Mouse (Mus musculus): Measurements from ENCODE around the gene Vgf. TPM values are rescaled to one million over a fixed set of nuclear protein-coding genes. Genes with fewer than 3 reads are reported as not detected.

Gene Vgf
- polyA plus RNA-seq, 1 experiment from 2014 or later = 0.14 TPM

DNA sequence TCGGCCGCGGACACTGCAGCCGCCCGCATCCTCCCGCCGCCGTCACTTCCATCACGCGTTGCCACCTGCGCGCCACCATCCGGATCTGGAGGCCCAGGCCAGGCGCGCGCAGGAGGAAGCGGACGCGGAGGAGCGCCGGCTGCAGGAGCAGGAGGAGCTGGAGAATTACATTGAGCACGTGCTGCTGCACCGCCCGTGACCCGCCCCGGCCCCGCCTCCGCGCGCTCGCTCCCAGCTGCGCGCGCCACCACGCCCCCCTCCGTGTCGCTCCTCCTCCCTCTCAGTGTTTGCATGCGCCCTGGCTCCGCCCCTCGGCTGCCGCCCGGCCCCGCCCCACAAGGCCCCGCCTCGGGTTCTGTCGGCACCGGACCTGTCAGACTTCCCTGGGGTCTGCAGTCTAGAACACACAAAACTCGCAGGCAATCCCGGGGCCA is 6.5 kb downstream of the Vgf start:
- Histone ChIP-seq H3K9ac (ENCODE audit: low read depth, low read length) (no peak overlapping the region), H3K4me1 (replicated peaks; ENCODE audit: control insufficient read depth, insufficient read depth, low read length) (peaks cover 16% of the 10 kb centered on the region; the same call in 1 of the 2 replicates), H3K27ac (ENCODE audit: low read depth, low read length) (no peak overlapping the region), H3K4me3 (ENCODE audit: low read depth, low read length) (peak overlapping the region; percentile 48), H3K36me3 (ENCODE audit: control insufficient read depth, insufficient read depth, low read length) (0 out of 2 replicates have a peak, but pooled peaks cover 3% of the 10 kb centered on the region), H3K9me3 (ENCODE audit: control insufficient read depth, low read length) (no peaks in the 10 kb centered on the region), H3K27me3 (ENCODE audit: control insufficient read depth, insufficient read depth, low read length) (peaks cover 43% of the 10 kb centered on the region), H3K4me2 (replicated peaks; ENCODE audit: low read depth, low read length) (peak overlapping the region; percentile 99)
- ATAC-seq (ENCODE audit: low FRiP score) (peak; percentile 70), DNase-seq (ENCODE audit: low spot score) (peak; percentile 89)
- 0% methylated on average over 20 of the region's 49 CpGs for WGBS

DNA sequence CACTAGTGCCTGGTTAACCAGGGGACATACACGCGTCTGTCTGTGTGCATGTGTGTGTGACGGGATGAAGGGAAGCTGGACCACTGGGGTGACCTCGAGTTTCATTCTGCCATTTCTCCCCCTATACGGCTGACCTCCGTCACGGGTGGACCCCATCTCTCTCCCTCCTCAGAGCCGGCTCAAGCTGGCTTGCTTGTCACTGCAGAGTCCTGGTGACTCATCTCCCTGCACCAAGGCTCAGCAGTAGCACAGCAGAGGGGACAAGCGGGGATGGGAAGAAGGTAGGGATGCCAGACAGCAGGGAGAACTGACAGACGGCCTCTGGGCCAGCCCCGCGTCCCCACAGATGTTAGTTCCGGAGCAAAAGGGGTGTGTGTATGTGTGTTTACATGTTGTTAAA is 10.0 kb downstream of the Vgf start:
- Histone ChIP-seq H3K27me3 (ENCODE audit: control insufficient read depth, insufficient read depth, low read length) (peaks cover 12% of the 10 kb centered on the region), H3K27ac (ENCODE audit: low read depth, low read length) (no peak overlapping the region), H3K4me2 (replicated peaks; ENCODE audit: low read depth, low read length) (no peak overlapping the region), H3K36me3 (ENCODE audit: control insufficient read depth, insufficient read depth, low read length) (peaks cover 7% of the 10 kb centered on the region; the same call in 1 of the 2 replicates), H3K4me1 (replicated peaks; ENCODE audit: control insufficient read depth, insufficient read depth, low read length) (peaks cover 7% of the 10 kb centered on the region; the same call in 1 of the 2 replicates), H3K9me3 (ENCODE audit: control insufficient read depth, low read length) (no peaks in the 10 kb centered on the region), H3K4me3 (ENCODE audit: low read depth, low read length) (no peak overlapping the region), H3K9ac (ENCODE audit: low read depth, low read length) (no peak overlapping the region)
- 87% methylated on average over 13 of the region's 13 CpGs for WGBS
- DNase-seq (ENCODE audit: low spot score) = no peak
- no peak for ATAC-seq (ENCODE audit: low FRiP score)

- Histone ChIP-seq H3K9me3 (ENCODE audit: control insufficient read depth, low read length) (no peaks in the 10 kb centered on the region), H3K4me2 (replicated peaks; ENCODE audit: low read depth, low read length) (no peak overlapping the region), H3K9ac (ENCODE audit: low read depth, low read length) (no peak overlapping the region), H3K4me1 (replicated peaks; ENCODE audit: control insufficient read depth, insufficient read depth, low read length) (no peaks in the 10 kb centered on the region), H3K36me3 (ENCODE audit: control insufficient read depth, insufficient read depth, low read length) (peaks cover 9% of the 10 kb centered on the region; the same call in 1 of the 2 replicates), H3K4me3 (ENCODE audit: low read depth, low read length) (no peak overlapping the region), H3K27ac (ENCODE audit: low read depth, low read length) (no peak overlapping the region), H3K27me3 (ENCODE audit: control insufficient read depth, insufficient read depth, low read length) (no peaks in the 10 kb centered on the region)
- ATAC-seq (ENCODE audit: low FRiP score) (no peak), DNase-seq (ENCODE audit: low spot score) (no peak)
- 94% methylated on average over 10 of the region's 10 CpGs for WGBS
These were observed 13.3 kb downstream of the Vgf start for GRCm38 (mm10) chr5:137039453-137039852.

GRCm38 (mm10) chr5:137041442-137041841 is 15.2 kb downstream of the Vgf start:
- no peak overlapping the region for H3K4me3 ChIP-seq (ENCODE audit: low read depth, low read length)
- H3K9ac ChIP-seq (ENCODE audit: low read depth, low read length) = no peak overlapping the region
- WGBS = 89% methylated on average over 10 of the region's 10 CpGs
- H3K4me2 ChIP-seq (replicated peaks; ENCODE audit: low read depth, low read length) = no peak overlapping the region
- ATAC-seq (ENCODE audit: low FRiP score) = no peak
- H3K4me1 ChIP-seq (replicated peaks; ENCODE audit: control insufficient read depth, insufficient read depth, low read length) = no peaks in the 10 kb centered on the region; the same call in 1 of the 2 replicates
- DNase-seq (ENCODE audit: low spot score) = no peak
- no peak overlapping the region for H3K27ac ChIP-seq (ENCODE audit: low read depth, low read length)
- no peaks in the 10 kb centered on the region for H3K27me3 ChIP-seq (ENCODE audit: control insufficient read depth, insufficient read depth, low read length)
- peaks cover 6% of the 10 kb centered on the region; the same call in 1 of the 2 replicates for H3K36me3 ChIP-seq (ENCODE audit: control insufficient read depth, insufficient read depth, low read length)
- H3K9me3 ChIP-seq (ENCODE audit: control insufficient read depth, low read length) = no peaks in the 10 kb centered on the region

GRCm38 (mm10) chr5:137043997-137044396 is 17.8 kb downstream of the Vgf start:
- no peak overlapping the region for H3K4me2 ChIP-seq (replicated peaks; ENCODE audit: low read depth, low read length)
- H3K9ac ChIP-seq (ENCODE audit: low read depth, low read length) = no peak overlapping the region
- H3K9me3 ChIP-seq (ENCODE audit: control insufficient read depth, low read length) = no peaks in the 10 kb centered on the region
- H3K4me1 ChIP-seq (replicated peaks; ENCODE audit: control insufficient read depth, insufficient read depth, low read length) = no peaks in the 10 kb centered on the region; the same call in 1 of the 2 replicates
- ATAC-seq (ENCODE audit: low FRiP score) = no peak
- H3K4me3 ChIP-seq (ENCODE audit: low read depth, low read length) = no peak overlapping the region
- no peak for DNase-seq (ENCODE audit: low spot score)
- peaks cover 3% of the 10 kb centered on the region; the same call in 1 of the 2 replicates for H3K36me3 ChIP-seq (ENCODE audit: control insufficient read depth, insufficient read depth, low read length)
- 96% methylated on average over 7 of the region's 7 CpGs for WGBS
- H3K27ac ChIP-seq (ENCODE audit: low read depth, low read length) = no peak overlapping the region
- H3K27me3 ChIP-seq (ENCODE audit: control insufficient read depth, insufficient read depth, low read length) = no peaks in the 10 kb centered on the region

- DNase-seq (ENCODE audit: low spot score) (peak; percentile 100), ATAC-seq (ENCODE audit: low FRiP score) (peak; percentile 94)
- H3K9ac ChIP-seq (ENCODE audit: low read depth, low read length) = peak within 1 kb of the TSS; percentile 85
- H3K4me3 ChIP-seq (ENCODE audit: low read depth, low read length) = peak within 1 kb of the TSS; percentile 76
- WGBS = 2% methylated on average over 48 of the region's 48 CpGs
- no peak within 1 kb of the TSS; the same call in 1 of the 2 replicates for H3K27ac ChIP-seq (ENCODE audit: low read depth, low read length)
- H3K9me3 ChIP-seq (ENCODE audit: control insufficient read depth, low read length) = no peaks in the 10 kb centered on the region
- no peaks in the 10 kb centered on the region for H3K27me3 ChIP-seq (ENCODE audit: control insufficient read depth, insufficient read depth, low read length)
- H3K4me1 ChIP-seq (replicated peaks; ENCODE audit: control insufficient read depth, insufficient read depth, low read length) = no peaks in the 10 kb centered on the region; the same call in 1 of the 2 replicates
- 0 out of 2 replicates have a peak, but pooled peaks cover 2% of the 10 kb centered on the region for H3K36me3 ChIP-seq (ENCODE audit: control insufficient read depth, insufficient read depth, low read length)
- H3K4me2 ChIP-seq (replicated peaks; ENCODE audit: low read depth, low read length) = peak within 1 kb of the TSS; percentile 82
These were observed 19.5 kb downstream of the Vgf start, which contains the start of gene Ap1s1 for GRCm38 (mm10) chr5:137045402-137046323. Gene Ap1s1, minus strand, starts transcription at chr5:137046135.

GRCm38 (mm10) chr5:137046324-137046718 is 20.1 kb downstream of the Vgf start:
- ATAC-seq (ENCODE audit: low FRiP score) (no peak), DNase-seq (ENCODE audit: low spot score) (no peak)
- 0 out of 2 replicates have a peak, but pooled peaks cover 2% of the 10 kb centered on the region for H3K36me3 ChIP-seq (ENCODE audit: control insufficient read depth, insufficient read depth, low read length)
- peak overlapping the region; percentile 76; the same call in 1 of the 2 replicates for H3K4me3 ChIP-seq (ENCODE audit: low read depth, low read length)
- H3K9ac ChIP-seq (ENCODE audit: low read depth, low read length) = 0 out of 2 replicates have a peak overlapping the region, but pooled peaks have one; percentile 28
- H3K9me3 ChIP-seq (ENCODE audit: control insufficient read depth, low read length) = no peaks in the 10 kb centered on the region
- no peaks in the 10 kb centered on the region for H3K27me3 ChIP-seq (ENCODE audit: control insufficient read depth, insufficient read depth, low read length)
- 26% methylated on average over 5 of the region's 5 CpGs for WGBS
- H3K4me1 ChIP-seq (replicated peaks; ENCODE audit: control insufficient read depth, insufficient read depth, low read length) = no peaks in the 10 kb centered on the region; the same call in 1 of the 2 replicates
- peak overlapping the region; percentile 21; the same call in 1 of the 2 replicates for H3K4me2 ChIP-seq (replicated peaks; ENCODE audit: low read depth, low read length)
- no peak overlapping the region for H3K27ac ChIP-seq (ENCODE audit: low read depth, low read length)

DNA sequence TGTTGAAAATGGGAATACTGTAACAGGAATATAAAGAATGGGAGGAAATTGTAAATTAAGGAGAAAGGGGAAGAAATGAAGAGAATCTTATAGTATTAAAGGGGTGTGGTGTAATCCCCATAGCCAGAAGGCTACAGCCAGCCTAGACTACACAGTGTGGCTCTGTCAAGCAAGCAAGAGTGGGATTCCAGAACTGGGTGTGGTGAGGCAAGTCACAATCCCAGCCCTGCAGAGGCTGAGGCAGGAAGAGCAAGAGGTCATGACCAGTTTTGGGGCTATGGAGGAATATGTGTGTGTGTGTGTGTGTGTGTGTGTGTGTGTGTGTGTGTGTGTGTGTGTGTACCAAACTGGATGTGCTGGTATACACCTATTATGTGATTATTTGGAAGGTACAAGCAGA is 20.8 kb downstream of the Vgf start:
- H3K27ac ChIP-seq (ENCODE audit: low read depth, low read length) = no peak overlapping the region
- no peak overlapping the region for H3K4me2 ChIP-seq (replicated peaks; ENCODE audit: low read depth, low read length)
- DNase-seq (ENCODE audit: low spot score) (no peak), ATAC-seq (ENCODE audit: low FRiP score) (no peak)
- H3K36me3 ChIP-seq (ENCODE audit: control insufficient read depth, insufficient read depth, low read length) = no peaks in the 10 kb centered on the region
- H3K9ac ChIP-seq (ENCODE audit: low read depth, low read length) = no peak overlapping the region
- H3K4me3 ChIP-seq (ENCODE audit: low read depth, low read length) = no peak overlapping the region
- H3K27me3 ChIP-seq (ENCODE audit: control insufficient read depth, insufficient read depth, low read length) = no peaks in the 10 kb centered on the region
- no peaks in the 10 kb centered on the region; the same call in 1 of the 2 replicates for H3K4me1 ChIP-seq (replicated peaks; ENCODE audit: control insufficient read depth, insufficient read depth, low read length)
- no peaks in the 10 kb centered on the region for H3K9me3 ChIP-seq (ENCODE audit: control insufficient read depth, low read length)
